Mouse (Mus musculus) midbrain, embryonic 16.5 days (tissue): ENCODE measurements around the gene Chrm5. TPM values are rescaled to one million over a fixed set of nuclear protein-coding genes. Genes with fewer than 3 reads are reported as not detected.
"Not testable (repeated sequence)": the region's sequence is repeated elsewhere in the genome, so short reads cannot be mapped to it uniquely, and the experiment has no call there.

Source experiments
- ATAC-seq: fragments of 200-750 bp; cut with Nextera tagmentation; 2 replicates; pipeline ENCODE4 v1.8.0; 2017; ENCODE audit warnings: moderate TSS enrichment
- H3K27ac ChIP-seq: fragments of 300-500 bp; sonication (generic); 2 replicates; pipeline ENCODE4 v1.5.1; 2014; ENCODE audit warnings: mild to moderate bottlenecking, low read length, mixed read lengths
- H3K27me3 ChIP-seq: fragments of 300-500 bp; sonication (generic); 2 replicates; pipeline ENCODE4 v1.6.1; 2014; ENCODE audit warnings: low read depth, low read length, mixed read lengths; ENCODE audit not compliant: control insufficient read depth, insufficient read depth
- H3K36me3 ChIP-seq: fragments of 300-500 bp; sonication (generic); 2 replicates; pipeline ENCODE4 v1.6.1; 2014; ENCODE audit warnings: mild to moderate bottlenecking, low read length, moderate library complexity, mixed read lengths; ENCODE audit not compliant: control insufficient read depth, insufficient read depth
- H3K4me1 ChIP-seq: fragments of 300-500 bp; sonication (generic); 2 replicates; pipeline ENCODE4 v1.6.1; 2014; ENCODE audit warnings: mild to moderate bottlenecking, low read length, mixed read lengths; ENCODE audit not compliant: control insufficient read depth, insufficient read depth
- H3K4me2 ChIP-seq: fragments of 300-500 bp; sonication (generic); 2 replicates; pipeline ENCODE4 v1.6.1; 2014; ENCODE audit warnings: mild to moderate bottlenecking, low read length, mixed read lengths
- H3K4me3 ChIP-seq: fragments of 300-500 bp; sonication (generic); 2 replicates; pipeline ENCODE4 v1.5.1; 2014; ENCODE audit warnings: low read depth, mild to moderate bottlenecking, low read length, moderate library complexity, mixed read lengths
- H3K9ac ChIP-seq: fragments of 300-500 bp; sonication (generic); 2 replicates; pipeline ENCODE4 v1.6.1; 2014; ENCODE audit warnings: low read depth, low read length, mixed read lengths
- H3K9me3 ChIP-seq: fragments of 300-500 bp; sonication (generic); replicated peaks from 2 replicates; pipeline ENCODE4 v1.6.1; 2014; ENCODE audit warnings: mild to moderate bottlenecking, low read length, mixed read lengths; ENCODE audit not compliant: control insufficient read depth, poor library complexity, severe bottlenecking
- WGBS: fragments of 180-500 bp; shearing (Covaris S2); extraction: QIAGEN DNeasy Blood & Tissue Kit; methylation state at CpG from one replicate; pipeline ENCODE4 v1.1.7; 2014; 5-methylcytosine and 5-hydroxymethylcytosine counted together
- polyA plus RNA-seq: library from polyadenylated mRNA; unstranded; fragments of >200 nt; fragmentation: Nextera tagmentation; extraction: Ambion mirVana; gene quantifications from 2 replicates; pipeline ENCODE4 v1.2.1, GENCODE M21; 2015

Chrm5 gene
- polyA plus RNA-seq, 1 experiment from 2014 or later = 1.4 TPM

DNA sequence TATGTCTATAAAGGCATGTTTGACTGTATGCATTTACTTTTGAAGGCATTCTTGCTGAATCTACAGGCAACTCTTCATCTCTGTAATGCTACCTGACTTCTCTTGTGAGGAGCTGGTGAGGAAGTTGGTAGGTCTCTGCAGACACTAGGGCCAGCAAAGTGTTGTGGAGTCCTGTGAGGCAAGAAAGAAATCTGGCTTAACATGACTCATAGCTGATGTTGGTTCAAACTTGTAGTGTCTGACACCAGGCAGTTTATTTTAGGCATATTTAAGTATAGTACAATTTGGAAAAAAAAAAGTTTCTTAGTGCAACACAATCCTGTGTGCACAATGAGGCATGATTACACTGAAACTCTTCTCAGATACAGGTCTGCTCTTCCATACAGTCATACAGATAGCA is 11.0 kb downstream of the Chrm5 start:
- Histone ChIP-seq H3K9ac (no peak overlapping the region), H3K36me3 (peaks cover 16% of the 10 kb centered on the region), H3K27ac (no peak overlapping the region), H3K4me2 (no peak overlapping the region), H3K9me3 (no peaks in the 10 kb centered on the region), H3K4me1 (no peaks in the 10 kb centered on the region), H3K4me3 (no peak overlapping the region), H3K27me3 (no peaks in the 10 kb centered on the region)
- ATAC-seq = no peak

DNA sequence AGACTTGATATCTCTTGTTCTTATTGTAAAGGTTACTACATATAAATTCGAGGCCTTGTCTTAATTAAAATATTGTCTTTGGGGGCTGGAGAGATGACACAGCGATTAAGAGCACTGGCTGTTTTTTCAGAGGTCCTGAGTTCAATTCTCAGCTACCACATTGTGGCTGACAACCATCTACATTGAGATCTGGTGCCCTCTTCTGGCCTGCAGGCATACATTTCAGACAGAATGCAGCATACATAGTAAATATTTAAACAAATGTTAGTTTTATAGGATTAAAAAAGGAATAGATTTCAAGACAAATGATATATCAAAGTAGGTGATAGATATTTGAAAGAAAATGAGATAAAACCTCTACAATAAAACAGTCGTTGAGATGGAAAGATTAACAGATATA is 20.0 kb downstream of the Chrm5 start:
- Histone ChIP-seq H3K27ac (no peak overlapping the region), H3K4me1 (peaks cover 12% of the 10 kb centered on the region), H3K4me2 (no peak overlapping the region), H3K27me3 (no peaks in the 10 kb centered on the region), H3K9me3 (no peaks in the 10 kb centered on the region), H3K36me3 (peaks cover 15% of the 10 kb centered on the region), H3K9ac (no peak overlapping the region), H3K4me3 (no peak overlapping the region)
- ATAC-seq = no peak
- 96% methylated on average over 3 of the region's 3 CpGs for WGBS

DNA sequence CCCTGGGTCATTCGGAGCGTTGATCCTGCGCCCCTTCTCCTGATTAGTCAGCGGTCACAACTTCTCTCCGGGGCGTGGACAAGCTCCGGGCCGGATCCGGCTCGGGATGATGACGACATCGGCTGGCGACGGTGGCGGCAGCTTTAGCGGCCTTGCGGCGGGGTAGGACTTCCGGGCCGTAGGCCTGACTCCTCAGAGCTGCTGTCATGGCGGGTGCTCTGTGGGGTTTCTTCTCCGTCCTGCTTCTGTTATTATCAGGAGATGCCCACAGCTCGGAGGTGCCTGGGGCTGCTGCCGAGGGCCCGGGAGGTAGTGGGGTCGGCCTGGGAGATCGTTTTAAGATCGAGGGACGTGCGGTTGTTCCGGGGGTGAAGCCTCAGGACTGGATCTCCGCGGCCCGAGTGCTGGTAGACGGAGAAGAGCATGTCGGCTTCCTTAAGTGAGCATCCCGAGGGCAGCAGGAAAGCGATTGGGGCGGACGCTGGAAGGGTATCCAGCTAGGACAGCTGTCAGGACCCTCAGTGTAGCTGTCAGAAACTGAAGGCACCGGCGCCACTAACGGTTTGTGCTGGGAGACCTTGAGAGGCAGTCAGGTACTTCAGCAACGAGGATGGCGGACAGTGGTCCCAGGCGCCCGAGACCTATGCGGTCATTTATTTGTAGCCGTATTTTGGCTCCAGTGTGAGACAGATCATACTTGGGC is 25.6 kb downstream of the Chrm5 start, which contains the start of gene Emc7:
Gene Emc7, plus strand, starts transcription at position 136 of the 703 bp plus-strand sequence.
- Histone ChIP-seq H3K4me1 (peaks cover 15% of the 10 kb centered on the region), H3K4me3 (peak within 1 kb of the TSS; percentile 52), H3K9ac (peak within 1 kb of the TSS; percentile 73), H3K27ac (peak within 1 kb of the TSS; percentile 80), H3K36me3 (no peaks in the 10 kb centered on the region), H3K27me3 (no peaks in the 10 kb centered on the region), H3K9me3 (no peaks in the 10 kb centered on the region), H3K4me2 (peak within 1 kb of the TSS; percentile 92)
- WGBS = under 1% methylated on average over 49 of the region's 49 CpGs
- ATAC-seq = peak; percentile 98

DNA sequence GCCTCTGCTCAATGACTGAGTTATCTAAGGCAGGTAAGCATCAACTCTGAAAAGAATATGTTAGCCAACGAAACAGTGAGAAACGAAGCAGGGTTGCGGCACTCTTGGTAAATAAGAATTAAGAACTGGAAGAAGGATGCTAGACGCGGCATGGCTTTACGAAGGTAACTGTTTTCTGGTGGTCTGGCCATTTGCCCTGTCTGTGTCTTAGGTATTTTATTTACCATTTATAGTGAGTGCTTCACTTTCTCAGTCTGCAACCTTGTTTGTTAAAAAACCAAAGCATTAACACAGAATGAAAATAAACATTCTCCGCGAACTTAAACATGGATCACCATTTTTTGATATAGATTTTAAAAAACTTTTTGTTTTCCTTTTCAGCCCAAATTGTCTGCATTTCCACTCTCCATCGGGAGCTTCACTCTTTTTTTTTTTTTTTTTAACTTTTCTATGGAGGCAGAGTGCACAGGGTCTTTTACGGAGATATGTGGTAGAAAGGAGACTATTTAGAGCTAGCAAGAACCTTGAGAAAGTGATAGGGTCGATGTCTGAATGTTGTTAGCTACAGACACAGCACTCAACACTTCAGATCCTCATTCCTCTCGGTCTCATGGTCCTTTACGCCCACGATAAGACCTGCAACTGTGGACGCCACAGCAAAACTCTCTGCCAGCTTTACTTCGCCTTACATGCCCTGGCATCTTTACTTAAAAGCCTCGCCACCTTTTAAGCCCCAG is 26.3 kb downstream of the Chrm5 start:
- no peaks in the 10 kb centered on the region for H3K9me3 ChIP-seq
- H3K4me3 ChIP-seq = peak overlapping the region; percentile 52
- H3K27me3 ChIP-seq = no peaks in the 10 kb centered on the region
- H3K36me3 ChIP-seq = no peaks in the 10 kb centered on the region
- no peak; the same call in 1 of the 2 replicates for ATAC-seq
- peak overlapping the region; percentile 61 for H3K4me2 ChIP-seq
- H3K9ac ChIP-seq = peak overlapping the region; percentile 73
- WGBS = 29% methylated on average over 17 of the region's 17 CpGs
- H3K27ac ChIP-seq = peak overlapping the region; percentile 80
- peaks cover 15% of the 10 kb centered on the region for H3K4me1 ChIP-seq

DNA sequence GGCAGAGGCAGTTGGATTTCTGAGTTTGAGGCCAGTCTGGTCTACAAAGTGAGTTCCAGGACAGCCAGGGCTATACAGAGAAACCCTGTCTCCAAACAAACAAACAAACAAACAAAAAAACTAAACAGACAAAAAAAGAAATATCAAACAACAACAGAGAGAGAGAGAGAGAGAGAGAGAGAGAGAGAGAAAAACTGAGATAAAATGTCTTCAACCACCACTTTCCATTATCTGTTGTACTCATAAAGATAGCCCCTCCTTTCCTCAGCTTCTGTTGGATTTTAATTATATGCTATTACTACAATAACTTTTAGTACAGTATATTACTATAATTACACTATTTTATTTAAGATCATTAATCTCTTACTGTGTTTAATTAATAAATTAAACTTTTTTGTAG is 28.1 kb downstream of the Chrm5 start:
- peaks cover 15% of the 10 kb centered on the region for H3K4me1 ChIP-seq
- not testable (repeated sequence) for H3K4me3 ChIP-seq, H3K27me3 ChIP-seq, H3K36me3 ChIP-seq, ATAC-seq, H3K9ac ChIP-seq, H3K9me3 ChIP-seq, H3K4me2 ChIP-seq, H3K27ac ChIP-seq

DNA sequence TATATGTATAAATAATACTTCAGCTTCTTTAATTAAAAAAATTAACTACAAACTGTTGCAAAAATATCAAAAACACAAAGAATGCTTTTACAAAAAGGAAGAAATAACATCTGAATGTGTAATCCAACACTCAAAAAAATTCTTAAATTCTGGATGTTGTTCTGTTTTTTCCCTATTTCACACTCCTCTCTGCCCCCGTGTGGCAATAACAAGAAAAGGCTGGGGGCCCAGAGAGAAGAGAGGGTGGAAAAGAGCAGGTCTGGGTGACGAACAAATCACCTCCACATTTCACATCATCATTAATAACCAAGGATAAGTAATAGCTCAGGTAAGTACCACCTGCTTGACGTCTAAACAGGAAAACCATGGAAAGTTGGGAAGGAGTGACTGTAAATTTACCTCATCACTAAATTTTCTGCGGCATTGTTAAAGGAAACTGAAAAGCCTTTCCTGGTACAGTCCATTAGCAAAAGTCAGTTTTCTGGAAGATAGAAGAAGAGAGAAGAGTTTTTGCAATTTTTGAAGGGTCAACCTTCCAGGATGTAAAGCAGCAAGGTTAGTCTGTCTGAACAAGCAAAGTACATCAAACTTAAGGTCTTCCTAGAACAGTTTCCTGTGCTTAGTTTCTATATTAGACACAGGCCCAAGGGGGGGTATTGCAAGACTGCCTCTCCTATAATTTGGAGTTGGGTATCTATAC is 30.8 kb downstream of the Chrm5 start:
- no peak overlapping the region for H3K4me2 ChIP-seq
- ATAC-seq = no peak
- 36% methylated on average over 4 of the region's 4 CpGs for whole genome bisulfite sequencing

DNA sequence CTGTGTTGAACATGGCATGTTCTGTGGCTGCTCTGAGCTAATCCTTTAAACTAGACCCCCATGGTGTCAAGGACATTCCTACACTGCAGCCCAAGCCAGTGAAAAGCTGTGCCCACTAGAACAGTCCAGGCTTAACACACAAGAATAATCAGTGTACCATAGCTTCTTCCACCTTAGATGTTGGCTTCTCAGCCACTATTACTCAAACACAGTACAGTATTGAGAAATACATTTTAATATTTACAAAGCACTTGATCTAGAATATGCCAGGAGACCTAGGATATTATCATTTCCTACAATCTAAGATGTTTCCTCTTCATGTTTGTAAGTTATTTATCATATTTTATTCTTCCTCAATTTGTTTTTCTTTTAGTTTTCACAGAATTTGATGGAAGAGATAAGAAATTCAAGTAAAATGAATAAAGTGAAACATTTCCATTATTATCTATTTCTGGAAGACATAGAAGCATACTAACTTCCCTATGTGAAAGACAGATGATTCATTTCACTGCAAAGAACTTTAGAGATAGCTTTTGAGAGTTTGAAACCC is 32.0 kb downstream of the Chrm5 start:
- H3K27me3 ChIP-seq = no peaks in the 10 kb centered on the region
- ATAC-seq = no peak
- H3K4me2 ChIP-seq = no peak overlapping the region
- H3K4me3 ChIP-seq = no peak overlapping the region
- H3K27ac ChIP-seq = no peak overlapping the region
- H3K36me3 ChIP-seq = no peaks in the 10 kb centered on the region
- H3K9me3 ChIP-seq = no peaks in the 10 kb centered on the region
- H3K4me1 ChIP-seq = no peaks in the 10 kb centered on the region
- H3K9ac ChIP-seq = no peak overlapping the region

More for the DNA sequence above, 30.8 kb downstream of the Chrm5 start:
- Histone ChIP-seq H3K9me3 (no peaks in the 10 kb centered on the region), H3K4me3 (no peak overlapping the region), H3K36me3 (no peaks in the 10 kb centered on the region), H3K4me1 (peaks cover 3% of the 10 kb centered on the region; the same call in 1 of the 2 replicates), H3K27me3 (no peaks in the 10 kb centered on the region), H3K9ac (no peak overlapping the region), H3K27ac (no peak overlapping the region)

DNA sequence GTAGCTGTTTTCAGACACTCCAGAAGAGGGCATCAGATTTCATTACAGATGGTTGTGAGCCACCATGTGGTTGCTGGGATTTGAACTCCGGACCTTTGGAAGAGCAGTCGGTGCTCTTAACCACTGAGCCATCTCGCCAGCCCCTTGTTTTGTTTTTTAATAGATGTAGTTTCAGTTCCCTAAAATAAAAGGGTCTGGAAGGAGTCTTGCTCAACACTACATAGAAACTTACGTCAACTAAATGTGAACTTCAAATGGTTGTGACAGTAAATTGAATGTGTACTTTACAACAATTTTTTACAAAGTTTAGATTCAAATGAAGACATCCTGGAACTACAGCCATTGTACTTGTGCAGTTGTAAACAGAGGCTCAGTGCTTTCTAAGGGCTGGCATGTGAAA is 32.5 kb downstream of the Chrm5 start:
- not testable (repeated sequence) for H3K9ac ChIP-seq, H3K27me3 ChIP-seq, H3K9me3 ChIP-seq, H3K4me2 ChIP-seq, H3K36me3 ChIP-seq, H3K4me3 ChIP-seq, H3K27ac ChIP-seq, H3K4me1 ChIP-seq, ATAC-seq
- WGBS = 79% methylated on average over 4 of the region's 4 CpGs

DNA sequence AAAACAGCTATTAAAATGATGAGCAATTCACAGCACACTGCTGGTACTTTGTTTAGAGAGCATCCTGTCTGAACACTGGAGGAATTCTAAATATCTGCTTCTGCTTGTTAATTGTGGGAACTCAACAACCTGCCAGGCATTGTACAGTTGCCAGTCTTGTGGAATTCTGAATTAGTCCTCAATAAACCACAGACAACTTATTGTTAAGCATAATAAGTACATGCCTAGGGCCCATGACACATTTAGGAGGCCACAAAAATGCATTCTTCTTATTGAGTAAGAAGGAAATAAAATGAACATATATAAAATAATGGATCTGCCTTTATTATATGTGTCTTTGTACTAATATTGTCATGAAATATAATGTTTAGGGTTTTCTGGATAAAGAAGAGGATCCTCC is 35.1 kb downstream of the Chrm5 start:
- no peak for ATAC-seq
- Histone ChIP-seq H3K4me3 (no peak overlapping the region), H3K4me2 (no peak overlapping the region), H3K4me1 (no peaks in the 10 kb centered on the region), H3K27ac (no peak overlapping the region), H3K9ac (no peak overlapping the region), H3K36me3 (no peaks in the 10 kb centered on the region), H3K9me3 (no peaks in the 10 kb centered on the region), H3K27me3 (no peaks in the 10 kb centered on the region)
